Mouse (Mus musculus) MEL (cell line): ENCODE data around the gene H2-K1. TPM values are rescaled to one million over a fixed set of nuclear protein-coding genes. Genes with fewer than 3 reads are reported as not detected.
A peak's percentile ranks its signal among the peaks of the same experiment; 100 is the strongest.

Experiments
- DNase-seq: peaks from one replicate; pipeline ENCODE4 v3.0.0; 2011; ENCODE audit warnings: low read depth, low spot score
- H3K27ac ChIP-seq: 2 replicates; pipeline ENCODE4 v1.5.1; 2012; ENCODE audit warnings: low read depth, mild to moderate bottlenecking, control low read depth, low read length, moderate library complexity; ENCODE audit not compliant: control insufficient read depth
- H3K27me3 ChIP-seq, 2 experiments: fragments of 150-350 bp in 1 of 2; sonication (generic) in 1 of 2; 2 replicates each; pipeline ENCODE4 v1.6.1; 2012; ENCODE audit warnings: low read length in 2 of 2, mild to moderate bottlenecking in 2 of 2, improper control_type of control experiment in 1 of 2, moderate library complexity in 1 of 2; ENCODE audit not compliant: insufficient read depth in 2 of 2, control insufficient read depth in 1 of 2
- H3K36me3 ChIP-seq, 2 experiments: 2 replicates each; pipeline ENCODE4 v1.6.1; 2012 to 2014; ENCODE audit warnings: low read length in 2 of 2, improper control_type of control experiment in 1 of 2, inconsistent platforms in 1 of 2, mild to moderate bottlenecking in 1 of 2; ENCODE audit not compliant: insufficient read depth in 2 of 2, control insufficient read depth in 1 of 2
- H3K4me1 ChIP-seq, 2 experiments: fragments of 150-350 bp in 1 of 2; sonication (generic) in 1 of 2; 2 replicates each; pipeline ENCODE4 v1.6.1; 2012; ENCODE audit warnings: low read length in 2 of 2, improper control_type of control experiment in 1 of 2, mild to moderate bottlenecking in 1 of 2; ENCODE audit not compliant: insufficient read depth in 2 of 2, control insufficient read depth in 1 of 2
- H3K4me3 ChIP-seq, 2 experiments: fragments of 150-350 bp in 1 of 2; sonication (generic) in 1 of 2; 2 replicates each; pipeline ENCODE4 v1.5.1; 2012; ENCODE audit warnings: low read depth in 2 of 2, low read length in 2 of 2, mild to moderate bottlenecking in 2 of 2, moderate library complexity in 2 of 2, control low read depth in 1 of 2, improper control_type of control experiment in 1 of 2; ENCODE audit not compliant: control insufficient read depth in 1 of 2, insufficient read depth in 1 of 2
- H3K79me2 ChIP-seq: 2 replicates; pipeline ENCODE4 v1.6.1; 2012; ENCODE audit warnings: mild to moderate bottlenecking, low read length, moderate library complexity; ENCODE audit not compliant: control insufficient read depth, poor library complexity, insufficient read depth
- H3K9ac ChIP-seq: 2 replicates; pipeline ENCODE4 v1.6.1; 2012; ENCODE audit warnings: low read depth, mild to moderate bottlenecking, control low read depth, low read length, moderate library complexity; ENCODE audit not compliant: control insufficient read depth, poor library complexity, severe bottlenecking
- H3K9me3 ChIP-seq: fragments of 150-350 bp; sonication (generic); replicated peaks from 2 replicates; pipeline ENCODE4 v1.6.1; 2012; ENCODE audit warnings: mild to moderate bottlenecking, low read length, improper control_type of control experiment, moderate library complexity; ENCODE audit not compliant: insufficient read depth
- BHLHE40 ChIP-seq: IDR thresholded peaks from 2 replicates; pipeline ENCODE4 v1.6.1; 2012; ENCODE audit warnings: low read depth, mild to moderate bottlenecking, inconsistent platforms, low read length, improper control_type of control experiment, borderline replicate concordance
- CHD1 ChIP-seq: IDR thresholded peaks from 2 replicates; pipeline ENCODE4 v1.6.1; 2012; ENCODE audit warnings: low read depth, mild to moderate bottlenecking, inconsistent platforms, low read length, improper control_type of control experiment
- CHD2 ChIP-seq: IDR thresholded peaks from 2 replicates; pipeline ENCODE4 v1.6.1; 2011; ENCODE audit warnings: low read length, improper control_type of control experiment
- CTCF ChIP-seq, 3 experiments: IDR thresholded peaks in 2 of 3; conservative IDR thresholded peaks in 1 of 3; 2 replicates each; pipeline ENCODE4 v1.5.1; 2011 to 2012; ENCODE audit warnings: low read length in 3 of 3, low read depth in 2 of 3, mild to moderate bottlenecking in 2 of 3, improper control_type of control experiment in 1 of 3, inconsistent platforms in 1 of 3, mixed read lengths in 1 of 3, moderate library complexity in 1 of 3; ENCODE audit not compliant: control insufficient read depth in 1 of 3, insufficient read depth in 1 of 3, poor library complexity in 1 of 3, severe bottlenecking in 1 of 3
- ELF1 ChIP-seq: IDR thresholded peaks from 2 replicates; pipeline ENCODE4 v1.6.1; 2014; ENCODE audit warnings: low read depth, mild to moderate bottlenecking, inconsistent platforms, low read length, improper control_type of control experiment, moderate library complexity
- ETS1 ChIP-seq: IDR thresholded peaks from 2 replicates; pipeline ENCODE4 v1.6.1; 2012; ENCODE audit warnings: low read depth, mild to moderate bottlenecking, inconsistent platforms, low read length, improper control_type of control experiment, moderate library complexity
- GABPA ChIP-seq: IDR thresholded peaks from 2 replicates; pipeline ENCODE4 v1.6.1; 2012; ENCODE audit warnings: low read depth, mild to moderate bottlenecking, inconsistent platforms, low read length, improper control_type of control experiment, moderate library complexity
- KAT2A ChIP-seq: conservative IDR thresholded peaks from 2 replicates; pipeline ENCODE4 v1.6.1; 2012; ENCODE audit warnings: low read depth, low read length, improper control_type of control experiment, inconsistent platforms
- MAFK ChIP-seq: IDR thresholded peaks from 2 replicates; pipeline ENCODE4 v1.6.1; 2011; ENCODE audit warnings: low read depth, mild to moderate bottlenecking, low read length, improper control_type of control experiment, borderline replicate concordance
- MXI1 ChIP-seq: IDR thresholded peaks from 2 replicates; pipeline ENCODE4 v1.6.1; 2011; ENCODE audit warnings: mild to moderate bottlenecking, low read depth, low read length, improper control_type of control experiment
- NRF1 ChIP-seq: IDR thresholded peaks from 2 replicates; pipeline ENCODE4 v1.6.1; 2014; ENCODE audit warnings: low read depth, mild to moderate bottlenecking, inconsistent platforms, low read length, improper control_type of control experiment, moderate library complexity; ENCODE audit not compliant: poor library complexity, insufficient read depth, severe bottlenecking
- POLR2A ChIP-seq, 2 experiments: IDR thresholded peaks; 2 replicates each; pipeline ENCODE4 v1.6.1; 2011 to 2012; ENCODE audit warnings: low read length in 2 of 2, mild to moderate bottlenecking in 2 of 2, control low read depth in 1 of 2, improper control_type of control experiment in 1 of 2, low read depth in 1 of 2, moderate library complexity in 1 of 2; ENCODE audit not compliant: control insufficient read depth in 1 of 2, insufficient read depth in 1 of 2, poor library complexity in 1 of 2
- POLR2AphosphoS5 ChIP-seq: IDR thresholded peaks from 2 replicates; pipeline ENCODE4 v1.6.1; 2012; ENCODE audit warnings: low read depth, borderline replicate concordance, mild to moderate bottlenecking, inconsistent platforms, low read length, moderate library complexity, mixed read lengths
- RAD21 ChIP-seq: IDR thresholded peaks from 2 replicates; pipeline ENCODE4 v1.6.1; 2011; ENCODE audit warnings: mild to moderate bottlenecking, low read depth, low read length, improper control_type of control experiment
- RCOR1 ChIP-seq: IDR thresholded peaks from 2 replicates; pipeline ENCODE4 v1.6.1; 2012; ENCODE audit warnings: low read depth, mild to moderate bottlenecking, inconsistent platforms, low read length, improper control_type of control experiment
- SMC3 ChIP-seq: IDR thresholded peaks from 2 replicates; pipeline ENCODE4 v1.6.1; 2011; ENCODE audit warnings: low read depth, low read length, improper control_type of control experiment
- TBP ChIP-seq: IDR thresholded peaks from 2 replicates; pipeline ENCODE4 v1.8.0; 2011; ENCODE audit warnings: low read depth, low read length, improper control_type of control experiment
- TCF12 ChIP-seq: IDR thresholded peaks from 2 replicates; pipeline ENCODE4 v1.6.1; 2014; ENCODE audit warnings: low read depth, mild to moderate bottlenecking, inconsistent platforms, low read length, improper control_type of control experiment, moderate library complexity
- UBTF ChIP-seq: IDR thresholded peaks from 2 replicates; pipeline ENCODE4 v1.6.1; 2012; ENCODE audit warnings: low read depth, mild to moderate bottlenecking, inconsistent platforms, low read length, improper control_type of control experiment, moderate library complexity, borderline replicate concordance; ENCODE audit not compliant: insufficient read depth
- USF1 ChIP-seq: IDR thresholded peaks from 2 replicates; pipeline ENCODE4 v1.6.1; 2014; ENCODE audit warnings: low read depth, mild to moderate bottlenecking, inconsistent platforms, low read length, improper control_type of control experiment, moderate library complexity
- USF2 ChIP-seq, 2 experiments: IDR thresholded peaks; 2 replicates each; pipeline ENCODE4 v1.6.1; 2011 to 2012; ENCODE audit warnings: improper control_type of control experiment in 2 of 2, low read length in 2 of 2, borderline replicate concordance in 1 of 2, inconsistent platforms in 1 of 2, low read depth in 1 of 2, mild to moderate bottlenecking in 1 of 2; ENCODE audit not compliant: insufficient read depth in 1 of 2
- ZKSCAN1 ChIP-seq: IDR thresholded peaks from 2 replicates; pipeline ENCODE4 v1.6.1; 2012; ENCODE audit warnings: low read depth, mild to moderate bottlenecking, inconsistent platforms, low read length, improper control_type of control experiment, moderate library complexity
- ZNF384 ChIP-seq: IDR thresholded peaks from 2 replicates; pipeline ENCODE4 v1.6.1; 2012; ENCODE audit warnings: low read depth, mild to moderate bottlenecking, inconsistent platforms, low read length, improper control_type of control experiment
- polyA plus RNA-seq, 2 experiments: library from polyadenylated mRNA; stranded (reverse) in 1 of 2; unstranded in 1 of 2; fragments of >175 nt in 1 of 2; fragments of >200 nt in 1 of 2; gene quantifications; 2 replicates each; pipeline versions ENCODE4 v1.2.1 to v1.2.4; 2012; ENCODE audit warnings: low replicate concordance in 2 of 2, low read depth in 1 of 2; ENCODE audit not compliant: insufficient read length in 2 of 2, insufficient read depth in 1 of 2, missing spikeins in 1 of 2
- total RNA-seq: library from RNA; depleted of rRNA; stranded (reverse); fragments of 300-350 nt; gene quantifications from 2 replicates; pipeline ENCODE4 v1.2.3, GENCODE M21; 2012

The H2-K1 gene
- total and polyA plus RNA-seq, 3 experiments = 81.1 to 113 TPM; not detected in 1

- H3K36me3 ChIP-seq = peaks cover 0 to 7% of the 10 kb centered on the region in 2 experiments; a peak in 2 of 4 replicates
- H3K27ac ChIP-seq = no peak overlapping the region
- no peak for TF ChIP-seq CHD2
- no peak for TF ChIP-seq ETS1
- no peak for TF ChIP-seq UBTF
- TF ChIP-seq RAD21 = no peak
- no peak for TF ChIP-seq SMC3
- TF ChIP-seq KAT2A = no peak
- no peak for TF ChIP-seq CTCF (IDR thresholded peaks at IDR 0.05 in 2 of 3, conservative IDR thresholded peaks at IDR 0.05 in 1 of 3; ENCODE audit: control insufficient read depth in 1 of 3, insufficient read depth in 1 of 3, low read depth in 2 of 3, low read length in 3 of 3, poor library complexity in 1 of 3, severe bottlenecking in 1 of 3)
- no peak for TF ChIP-seq MAFK
- TF ChIP-seq BHLHE40 = no peak
- TF ChIP-seq USF1 = no peak
- no peak overlapping the region for H3K9ac ChIP-seq
- no peaks in the 10 kb centered on the region for H3K27me3 ChIP-seq
- H3K4me1 ChIP-seq = peaks cover 0 to 16% of the 10 kb centered on the region in 2 experiments; a peak in 2 of 4 replicates
- peaks cover 13% of the 10 kb centered on the region for H3K79me2 ChIP-seq
- no peak overlapping the region for H3K4me3 ChIP-seq
- H3K9me3 ChIP-seq = no peaks in the 10 kb centered on the region
- no peak for DNase-seq
Observed at GRCm38 (mm10) chr17:34022414-34022783, 22.3 kb upstream of the H2-K1 start.

- no peaks in the 10 kb centered on the region for H3K27me3 ChIP-seq
- no peak overlapping the region for H3K9ac ChIP-seq
- TF ChIP-seq TBP = no peak
- no peak for TF ChIP-seq POLR2A (IDR thresholded peaks at IDR 0.05; ENCODE audit: control insufficient read depth in 1 of 2, insufficient read depth in 1 of 2, low read depth in 1 of 2, low read length in 2 of 2, poor library complexity in 1 of 2)
- no peak for TF ChIP-seq CHD2
- no peak for TF ChIP-seq USF1
- no peak for TF ChIP-seq NRF1
- no peak for TF ChIP-seq USF2 (IDR thresholded peaks at IDR 0.05; ENCODE audit: borderline replicate concordance in 1 of 2, insufficient read depth in 1 of 2, low read depth in 1 of 2, low read length in 2 of 2)
- no peak for TF ChIP-seq UBTF
- no peak for TF ChIP-seq MXI1
- TF ChIP-seq SMC3 = no peak
- no peak for TF ChIP-seq ZNF384
- no peak for TF ChIP-seq CHD1
- no peak for TF ChIP-seq POLR2AphosphoS5
- TF ChIP-seq ELF1 = no peak
- no peak for TF ChIP-seq ZKSCAN1
- TF ChIP-seq GABPA = no peak
- TF ChIP-seq TCF12 = no peak
- no peak for TF ChIP-seq RCOR1
- H3K4me3 ChIP-seq = no peak overlapping the region
- H3K27ac ChIP-seq = no peak overlapping the region
- H3K4me1 ChIP-seq = peaks cover 0 to 12% of the 10 kb centered on the region in 2 experiments; a peak in 1 of 4 replicates
- H3K79me2 ChIP-seq = peaks cover 12% of the 10 kb centered on the region
- no peaks in the 10 kb centered on the region for H3K9me3 ChIP-seq
- DNase-seq = peak; percentile 5
- peaks cover 0 to 7% of the 10 kb centered on the region in 2 experiments; a peak in 2 of 4 replicates for H3K36me3 ChIP-seq
Observed at GRCm38 (mm10) chr17:34021539-34022413, 21.6 kb upstream of the H2-K1 start.
